Mouse (Mus musculus) CD4-positive helper T cell, adult 2 months (primary cell): ENCODE data around the gene Dcun1d1.
A peak's percentile ranks its signal among the peaks of the same experiment; 100 is the strongest.

Source experiments
- DNase-seq: peaks from one replicate; pipeline ENCODE4 v3.0.0-alpha.2; 2012; ENCODE audit warnings: low read depth, missing footprints, low spot score

The Dcun1d1 gene

GRCm38 (mm10) chr3:35931359-35931758 is 5.9 kb downstream of the Dcun1d1 start:
- no peak for DNase-seq

- DNase-seq, result peak; percentile 30
These were observed 7.4 kb downstream of the Dcun1d1 start for GRCm38 (mm10) chr3:35929831-35930230.

- no peak for DNase-seq
These were observed 7.8 kb downstream of the Dcun1d1 start for GRCm38 (mm10) chr3:35929406-35929805.

- no peak for DNase-seq
These were observed 11.4 kb downstream of the Dcun1d1 start for GRCm38 (mm10) chr3:35925852-35926251.

GRCm38 (mm10) chr3:35924007-35924406 is 13.2 kb downstream of the Dcun1d1 start:
- no peak for DNase-seq

GRCm38 (mm10) chr3:35923495-35923894 is 13.8 kb downstream of the Dcun1d1 start:
- DNase-seq, result no peak

GRCm38 (mm10) chr3:35922522-35922921 is 14.7 kb downstream of the Dcun1d1 start:
- DNase-seq, result peak; percentile 13

GRCm38 (mm10) chr3:35918229-35918628 is 19.0 kb downstream of the Dcun1d1 start:
- no peak for DNase-seq

- DNase-seq, result no peak
These were observed 28.1 kb downstream of the Dcun1d1 start for GRCm38 (mm10) chr3:35908982-35909680.

GRCm38 (mm10) chr3:35900555-35901204 is 36.6 kb downstream of the Dcun1d1 start:
- DNase-seq, result no peak

- DNase-seq, result no peak
These were observed 38.1 kb downstream of the Dcun1d1 start for GRCm38 (mm10) chr3:35899109-35899508.

- DNase-seq, result no peak
These were observed 39.3 kb downstream of the Dcun1d1 start for GRCm38 (mm10) chr3:35897900-35898299.

GRCm38 (mm10) chr3:35893156-35893555 is 44.1 kb downstream of the Dcun1d1 start:
- no peak for DNase-seq

GRCm38 (mm10) chr3:35891123-35891522 is 46.1 kb downstream of the Dcun1d1 start:
- no peak for DNase-seq

- no peak for DNase-seq
These were observed 47.7 kb downstream of the Dcun1d1 start for GRCm38 (mm10) chr3:35889531-35889930.

- DNase-seq, result peak; percentile 21
These were observed 54.0 kb downstream of the Dcun1d1 start for GRCm38 (mm10) chr3:35883267-35883666.

- DNase-seq, result no peak
These were observed 87.9 kb downstream of the Dcun1d1 start for GRCm38 (mm10) chr3:35849326-35849725.
